Mouse (Mus musculus) neural tube, embryonic 13.5 days (tissue): Measurements from ENCODE around the gene Alox5. TPM values are rescaled to one million over a fixed set of nuclear protein-coding genes. Genes with fewer than 3 reads are reported as not detected.
"Not testable (repeated sequence)": the region's sequence is repeated elsewhere in the genome, so short reads cannot be mapped to it uniquely, and the experiment has no call there.

ENCODE experiments used
- ATAC-seq: fragments of 200-750 bp; cut with Nextera tagmentation; 2 replicates; pipeline ENCODE4 v1.8.0; 2017; ENCODE audit warnings: low read depth, mild to moderate bottlenecking, moderate TSS enrichment, moderate library complexity
- H3K27ac ChIP-seq: fragments of 300-500 bp; sonication (generic); replicated peaks from 2 replicates; pipeline ENCODE4 v1.5.1; 2015; ENCODE audit warnings: moderate library complexity, mild to moderate bottlenecking, inconsistent platforms
- H3K27me3 ChIP-seq: fragments of 300-500 bp; sonication (generic); 2 replicates; pipeline ENCODE4 v1.6.1; 2015; ENCODE audit warnings: mild to moderate bottlenecking, inconsistent platforms
- H3K36me3 ChIP-seq: fragments of 300-500 bp; sonication (generic); 2 replicates; pipeline ENCODE4 v1.6.1; 2015; ENCODE audit warnings: mild to moderate bottlenecking, inconsistent platforms
- H3K4me1 ChIP-seq: fragments of 300-500 bp; sonication (generic); replicated peaks from 2 replicates; pipeline ENCODE4 v1.6.1; 2015; ENCODE audit warnings: inconsistent platforms
- H3K4me2 ChIP-seq: fragments of 300-500 bp; sonication (generic); 2 replicates; pipeline ENCODE4 v1.6.1; 2015; ENCODE audit warnings: inconsistent platforms, mild to moderate bottlenecking, moderate library complexity
- H3K4me3 ChIP-seq: fragments of 300-500 bp; sonication (generic); 2 replicates; pipeline ENCODE4 v1.5.1; 2015; ENCODE audit warnings: mild to moderate bottlenecking, inconsistent platforms
- H3K9ac ChIP-seq: fragments of 300-500 bp; sonication (generic); 2 replicates; pipeline ENCODE4 v1.6.1; 2015; ENCODE audit warnings: moderate library complexity, mild to moderate bottlenecking, inconsistent platforms
- H3K9me3 ChIP-seq: fragments of 300-500 bp; sonication (generic); 2 replicates; pipeline ENCODE4 v1.6.1; 2016; ENCODE audit warnings: inconsistent platforms
- WGBS: fragments of 180-500 bp; shearing (Covaris S2); methylation state at CpG from one replicate; pipeline ENCODE4 v1.1.7; 2015; 5-methylcytosine and 5-hydroxymethylcytosine counted together
- polyA plus RNA-seq: library from polyadenylated mRNA; unstranded; fragments of >200 nt; fragmentation: Nextera tagmentation; extraction: Ambion mirVana; gene quantifications from 2 replicates; pipeline ENCODE4 v1.2.1, GENCODE M21; 2015

The Alox5 gene
- polyA plus RNA-seq: 0.50 and 0.54 TPM in 2 replicates

DNA sequence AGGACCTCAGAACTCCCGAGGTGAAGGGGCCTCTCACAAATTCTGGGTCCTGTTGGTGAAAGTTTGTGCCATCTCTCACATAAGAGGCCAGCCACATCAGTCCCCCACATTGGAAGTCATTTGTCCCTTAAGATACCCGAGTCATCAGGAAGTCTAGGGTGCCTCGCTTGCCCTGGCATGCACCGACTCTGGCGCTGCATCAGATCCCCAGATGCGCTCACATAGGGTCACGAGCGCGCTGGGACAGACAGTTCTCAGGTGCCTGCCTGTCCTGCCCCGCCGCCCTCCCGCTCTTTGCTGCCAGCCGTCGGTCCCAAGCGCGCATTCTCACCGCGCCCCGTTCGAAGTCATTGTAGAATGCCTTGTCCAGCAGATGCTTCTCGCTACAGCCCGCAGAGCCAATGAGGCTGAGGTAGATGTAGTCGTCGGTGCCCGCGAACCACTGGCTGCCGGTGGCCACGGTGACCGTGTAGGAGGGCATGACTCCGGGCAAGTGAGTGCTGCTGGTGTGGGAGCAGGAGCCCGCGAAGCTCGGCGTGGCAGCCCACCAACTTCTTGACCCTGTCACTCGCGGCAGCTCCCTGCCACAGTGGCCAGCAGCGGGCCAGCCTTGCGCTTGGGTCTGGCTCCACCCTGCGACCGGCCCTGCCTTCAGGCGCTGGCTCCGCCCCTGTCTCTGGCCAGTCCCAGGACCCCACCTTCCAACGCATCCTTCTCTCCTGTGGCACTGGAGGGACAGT is at the start of gene Alox5:
TSS of gene Alox5 (minus strand) at position 635 of the 740 bp plus-strand sequence.
- H3K9ac ChIP-seq: peak within 1 kb of the TSS; percentile 13
- H3K27ac ChIP-seq: no peak within 1 kb of the TSS
- peaks cover 40% of the 10 kb centered on the region for H3K27me3 ChIP-seq
- H3K9me3 ChIP-seq: no peaks in the 10 kb centered on the region
- no peaks in the 10 kb centered on the region for H3K36me3 ChIP-seq
- WGBS: 1% methylated on average over 43 of the region's 43 CpGs
- peak within 1 kb of the TSS; percentile 34 for H3K4me3 ChIP-seq
- peak within 1 kb of the TSS; percentile 62 for H3K4me2 ChIP-seq
- peaks cover 8% of the 10 kb centered on the region for H3K4me1 ChIP-seq
- ATAC-seq: no peak

DNA sequence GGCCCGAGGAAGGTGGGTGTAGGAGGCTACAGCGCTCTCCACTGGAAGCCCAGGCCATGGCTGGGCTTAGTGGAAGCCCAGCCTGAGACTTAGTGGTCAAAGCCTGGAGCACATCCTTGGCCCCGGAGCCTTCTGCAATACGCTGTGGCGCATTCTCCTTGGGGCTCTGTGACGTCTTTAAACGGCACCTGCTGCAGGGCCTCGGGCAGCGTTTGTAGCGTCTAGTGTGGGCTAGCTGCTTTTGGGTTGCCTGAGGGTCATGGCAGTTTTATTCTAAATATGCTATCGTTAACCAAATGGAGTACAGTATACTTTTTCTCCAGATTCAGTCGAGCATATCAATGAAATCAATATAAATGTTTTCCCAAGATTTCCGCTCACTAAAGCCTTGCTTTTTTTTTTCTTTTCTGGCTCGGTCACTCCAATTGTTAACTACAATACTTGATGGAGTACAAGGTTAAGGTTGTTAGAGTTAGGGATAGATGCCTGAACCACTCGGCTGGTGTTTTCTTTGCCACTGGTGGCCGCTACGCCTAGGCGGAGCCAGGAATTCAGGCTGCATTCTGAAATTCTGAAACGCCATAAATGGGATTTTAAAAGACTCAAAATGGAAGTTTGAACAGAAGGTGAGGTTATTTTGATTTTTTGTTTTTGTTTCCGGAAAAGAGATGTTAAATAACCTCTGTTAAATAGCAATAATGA is 45.5 kb upstream of the Alox5 start, which contains the start of gene Olfr212:
TSS of gene Olfr212 (plus strand) at position 215 of the 702 bp plus-strand sequence.
- not testable (repeated sequence) for H3K36me3 ChIP-seq, ATAC-seq, H3K4me1 ChIP-seq, H3K27me3 ChIP-seq, H3K9ac ChIP-seq, H3K27ac ChIP-seq, H3K4me2 ChIP-seq, H3K4me3 ChIP-seq
- 93% methylated on average over 20 of the region's 20 CpGs for WGBS
- H3K9me3 ChIP-seq: peaks cover 17% of the 10 kb centered on the region

DNA sequence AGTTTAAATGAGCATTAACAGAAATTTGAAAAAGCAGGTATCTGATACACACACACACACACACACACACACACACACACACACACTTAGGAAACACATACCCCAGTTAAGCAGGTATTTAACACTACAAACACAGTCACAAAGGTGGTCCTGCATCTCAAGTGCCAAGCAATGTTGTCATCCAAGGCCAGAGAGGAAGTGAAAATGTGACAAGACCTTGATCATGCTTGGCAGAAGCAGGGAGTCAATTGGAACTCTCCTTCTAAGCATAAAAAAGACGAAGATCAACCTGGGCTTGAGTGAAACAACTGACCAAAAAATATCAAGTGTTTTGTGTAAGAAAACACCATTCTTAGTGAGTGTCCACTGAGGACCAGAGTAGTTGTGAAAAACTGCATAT is 35.0 kb upstream of the Alox5 start:
- H3K4me1 ChIP-seq: no peaks in the 10 kb centered on the region
- no peak for ATAC-seq
- 0 out of 2 replicates have a peak, but pooled peaks cover 4% of the 10 kb centered on the region for H3K9me3 ChIP-seq
- no peak overlapping the region for H3K9ac ChIP-seq
- no peak overlapping the region for H3K27ac ChIP-seq
- WGBS: 78% methylated on average over 1 of the region's 1 CpGs
- H3K36me3 ChIP-seq: no peaks in the 10 kb centered on the region
- no peaks in the 10 kb centered on the region for H3K27me3 ChIP-seq
- no peak overlapping the region for H3K4me3 ChIP-seq
- no peak overlapping the region for H3K4me2 ChIP-seq

DNA sequence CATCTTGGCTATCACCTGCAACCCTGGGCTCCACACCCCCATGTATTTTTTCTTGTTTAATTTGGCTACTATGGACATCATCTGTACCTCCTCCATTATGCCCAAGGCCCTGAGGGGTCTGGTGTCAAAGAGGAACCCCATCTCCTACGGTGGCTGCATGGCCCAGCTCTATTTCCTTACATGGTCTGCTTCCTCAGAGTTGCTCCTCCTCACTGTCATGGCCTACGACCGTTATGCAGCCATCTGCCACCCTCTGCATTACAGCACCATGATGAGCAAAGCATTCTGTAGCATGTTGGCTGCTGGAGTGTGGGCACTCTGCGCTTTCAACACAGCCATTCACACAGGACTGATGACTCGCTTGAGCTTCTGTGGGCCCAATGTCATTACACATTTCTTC is 32.8 kb upstream of the Alox5 start:
- WGBS: 92% methylated on average over 5 of the region's 5 CpGs
- no peak for ATAC-seq

DNA sequence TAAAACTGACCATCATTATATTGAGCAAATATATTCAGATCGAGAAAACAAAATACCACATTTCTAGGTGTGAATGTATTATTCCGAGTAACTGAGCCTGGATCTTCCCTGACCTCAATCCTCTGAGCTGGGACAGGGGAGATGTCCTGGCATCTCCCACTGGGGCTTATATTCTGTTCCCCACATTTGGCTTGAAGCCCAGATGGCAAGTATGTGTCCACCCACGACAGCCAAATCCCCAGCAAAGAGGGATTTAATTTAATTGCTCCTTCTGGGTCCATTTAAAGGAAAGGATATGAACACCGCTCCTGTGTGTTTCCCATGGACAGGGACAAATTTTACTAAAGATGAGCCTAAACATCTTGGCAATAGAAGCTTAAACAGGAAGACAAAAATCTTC is 27.8 kb upstream of the Alox5 start, which contains the start of gene Olfr211:
TSS of gene Olfr211 (plus strand) at position 301 of the 400 bp plus-strand sequence.
- Histone ChIP-seq H3K9ac (no peak within 1 kb of the TSS), H3K4me2 (no peak within 1 kb of the TSS), H3K27ac (no peak within 1 kb of the TSS), H3K27me3 (no peaks in the 10 kb centered on the region), H3K4me3 (no peak within 1 kb of the TSS), H3K9me3 (no peaks in the 10 kb centered on the region), H3K4me1 (0 out of 2 replicates have a peak, but pooled peaks cover 6% of the 10 kb centered on the region), H3K36me3 (no peaks in the 10 kb centered on the region)
- ATAC-seq: no peak
- 65% methylated on average over 4 of the region's 4 CpGs for WGBS

More for the DNA sequence above, 32.8 kb upstream of the Alox5 start:
- H3K27me3 ChIP-seq: no peaks in the 10 kb centered on the region
- no peak overlapping the region for H3K27ac ChIP-seq
- 0 out of 2 replicates have a peak, but pooled peaks cover 6% of the 10 kb centered on the region for H3K4me1 ChIP-seq
- H3K4me2 ChIP-seq: no peak overlapping the region
- no peak overlapping the region for H3K4me3 ChIP-seq
- no peaks in the 10 kb centered on the region for H3K36me3 ChIP-seq
- no peak overlapping the region for H3K9ac ChIP-seq
- no peaks in the 10 kb centered on the region for H3K9me3 ChIP-seq

- H3K4me3 ChIP-seq: no peak overlapping the region
- H3K36me3 ChIP-seq: no peaks in the 10 kb centered on the region
- ATAC-seq: no peak
- no peak overlapping the region for H3K9ac ChIP-seq
- H3K4me2 ChIP-seq: no peak overlapping the region
- no peak overlapping the region for H3K27ac ChIP-seq
- no peaks in the 10 kb centered on the region for H3K27me3 ChIP-seq
- 64% methylated on average over 1 of the region's 1 CpGs for WGBS
- H3K9me3 ChIP-seq: no peaks in the 10 kb centered on the region
- 0 out of 2 replicates have a peak, but pooled peaks cover 6% of the 10 kb centered on the region for H3K4me1 ChIP-seq
These were observed 25.9 kb upstream of the Alox5 start for GRCm38 (mm10) chr6:116486833-116487232.

DNA sequence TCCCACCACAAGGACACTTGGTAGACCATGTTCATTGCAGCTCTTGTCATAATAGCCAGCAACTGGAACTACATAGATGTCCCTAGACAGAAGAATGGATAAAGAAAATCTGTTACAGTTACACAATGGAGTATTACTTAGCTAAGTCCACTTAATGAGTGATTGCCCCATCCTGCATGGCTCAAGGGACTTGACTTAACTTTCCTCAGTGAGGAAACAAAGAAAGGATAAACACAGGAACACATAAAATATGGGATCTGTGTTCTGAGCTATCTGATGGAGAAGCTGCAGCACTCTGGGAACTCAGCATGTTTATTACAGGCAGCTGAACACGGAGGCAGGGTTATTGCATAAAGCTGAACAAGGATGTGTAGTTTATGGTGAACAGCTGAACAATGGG is 24.1 kb upstream of the Alox5 start:
- Histone ChIP-seq H3K4me2 (no peak overlapping the region), H3K36me3 (no peaks in the 10 kb centered on the region), H3K4me1 (no peaks in the 10 kb centered on the region), H3K9ac (no peak overlapping the region), H3K9me3 (no peaks in the 10 kb centered on the region), H3K4me3 (no peak overlapping the region), H3K27ac (no peak overlapping the region), H3K27me3 (no peaks in the 10 kb centered on the region)
- no peak for ATAC-seq
- WGBS: 74% methylated on average over 1 of the region's 1 CpGs

DNA sequence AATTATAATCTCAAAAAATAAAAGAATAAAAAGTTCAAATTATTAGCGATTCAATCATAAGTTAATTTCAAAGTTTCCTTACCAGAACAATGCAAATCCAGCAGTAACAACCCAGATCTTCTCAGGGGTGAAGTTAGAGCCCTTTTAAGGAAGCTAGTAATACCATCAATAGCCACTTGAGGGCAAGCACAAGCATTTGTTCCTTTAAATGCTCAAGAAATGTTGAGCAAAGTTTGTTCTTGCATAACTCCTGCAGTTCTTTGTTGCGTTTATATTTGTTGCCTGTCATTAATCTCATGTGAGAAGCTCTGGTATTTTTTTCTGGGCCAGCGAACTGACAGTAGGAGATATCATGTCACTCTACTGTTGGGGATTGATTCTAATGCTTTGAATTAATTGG is 7.1 kb upstream of the Alox5 start:
- Histone ChIP-seq H3K4me3 (no peak overlapping the region), H3K27ac (no peak overlapping the region), H3K36me3 (no peaks in the 10 kb centered on the region), H3K9ac (no peak overlapping the region), H3K4me1 (no peaks in the 10 kb centered on the region), H3K4me2 (no peak overlapping the region), H3K9me3 (0 out of 2 replicates have a peak, but pooled peaks cover 4% of the 10 kb centered on the region), H3K27me3 (peaks cover under 1% of the 10 kb centered on the region; the same call in 1 of the 2 replicates)
- 41% methylated on average over 3 of the region's 3 CpGs for WGBS
- no peak for ATAC-seq

GRCm38 (mm10) chr6:116459232-116459631 is 1.7 kb downstream of the Alox5 start:
- 76% methylated on average over 2 of the region's 2 CpGs for WGBS
- ATAC-seq: no peak
- H3K27me3 ChIP-seq: peaks cover 40% of the 10 kb centered on the region

GRCm38 (mm10) chr6:116458728-116459127 is 2.2 kb downstream of the Alox5 start:
- Histone ChIP-seq H3K9ac (no peak overlapping the region), H3K4me2 (no peak overlapping the region), H3K36me3 (no peaks in the 10 kb centered on the region), H3K27ac (no peak overlapping the region), H3K9me3 (no peaks in the 10 kb centered on the region), H3K4me3 (no peak overlapping the region), H3K4me1 (peaks cover 8% of the 10 kb centered on the region), H3K27me3 (peaks cover 40% of the 10 kb centered on the region)
- 71% methylated on average over 4 of the region's 4 CpGs for WGBS
- ATAC-seq: no peak

More at GRCm38 (mm10) chr6:116459232-116459631, 1.7 kb downstream of the Alox5 start:
- Histone ChIP-seq H3K4me3 (no peak overlapping the region), H3K9ac (no peak overlapping the region), H3K9me3 (no peaks in the 10 kb centered on the region), H3K4me1 (peaks cover 8% of the 10 kb centered on the region), H3K4me2 (no peak overlapping the region), H3K27ac (no peak overlapping the region), H3K36me3 (no peaks in the 10 kb centered on the region)

GRCm38 (mm10) chr6:116456482-116456881 is 4.5 kb downstream of the Alox5 start:
- peaks cover 8% of the 10 kb centered on the region for H3K4me1 ChIP-seq
- no peak overlapping the region for H3K4me3 ChIP-seq
- peaks cover 23% of the 10 kb centered on the region for H3K27me3 ChIP-seq
- no peaks in the 10 kb centered on the region for H3K36me3 ChIP-seq
- no peak overlapping the region for H3K9ac ChIP-seq
- no peak overlapping the region for H3K4me2 ChIP-seq
- no peaks in the 10 kb centered on the region for H3K9me3 ChIP-seq
- no peak for ATAC-seq
- 94% methylated on average over 1 of the region's 1 CpGs for WGBS
- no peak overlapping the region for H3K27ac ChIP-seq

DNA sequence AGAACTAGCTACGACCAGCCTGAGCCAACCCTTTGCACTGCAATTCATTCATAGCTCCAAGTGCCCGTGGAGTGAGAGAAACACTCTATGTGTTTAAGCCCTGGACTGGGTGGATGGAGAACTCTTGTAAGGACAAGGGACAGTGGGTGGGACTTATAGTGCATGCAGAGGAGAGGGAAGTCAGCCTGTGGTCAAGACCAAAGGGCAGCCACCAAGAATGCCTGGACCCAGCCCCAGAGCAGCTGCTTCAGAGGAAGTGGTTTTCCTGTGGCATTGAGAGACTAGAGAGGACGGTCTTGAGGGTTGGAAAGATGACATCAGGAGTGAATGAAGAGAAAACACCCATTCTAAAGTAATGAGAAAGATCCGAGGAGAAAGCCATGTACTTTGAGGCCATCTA is 5.2 kb downstream of the Alox5 start:
- 83% methylated on average over 4 of the region's 4 CpGs for WGBS
- no peak for ATAC-seq

More for the DNA sequence above, 5.2 kb downstream of the Alox5 start:
- no peaks in the 10 kb centered on the region for H3K9me3 ChIP-seq
- no peaks in the 10 kb centered on the region for H3K36me3 ChIP-seq
- H3K4me3 ChIP-seq: no peak overlapping the region
- no peak overlapping the region for H3K4me2 ChIP-seq
- peaks cover 5% of the 10 kb centered on the region for H3K4me1 ChIP-seq
- peaks cover 16% of the 10 kb centered on the region for H3K27me3 ChIP-seq
- no peak overlapping the region for H3K27ac ChIP-seq
- no peak overlapping the region for H3K9ac ChIP-seq
